Mouse (Mus musculus) heart, adult 18-20 months (tissue): ENCODE results near the gene Mapk1ip1l. TPM values are rescaled to one million over a fixed set of nuclear protein-coding genes. Genes with fewer than 3 reads are reported as not detected.
A peak's percentile ranks its signal among the peaks of the same experiment; 100 is the strongest.

Source experiments
- DNase-seq, 2 experiments: peaks; one replicate each; pipeline ENCODE4 v3.0.0; 2021 to 2022; ENCODE audit warnings: mixed read lengths in 1 of 2
- long read RNA-seq, 2 experiments: library from polyadenylated mRNA; stranded (forward); transcript quantifications; one replicate each; pipeline ENCODE4 v2.0.0; 2021
- total RNA-seq, 2 experiments: library from RNA; stranded (reverse); gene quantifications; 2 replicates each; pipeline ENCODE4 v1.2.3; 2021

The Mapk1ip1l gene
- total RNA-seq: 10 to 100 TPM; 26.6 to 34.1 TPM
- long read RNA-seq, experiment 1, partial matches to known transcripts: 1 of 2 reads
- long read RNA-seq, experiment 1, other reads (novel, unspliced or antisense): 1 of 2 reads
- long read RNA-seq, experiment 2, full-length matches to known transcripts: 1 of 2 reads
- long read RNA-seq, experiment 2, partial matches to known transcripts: 0 of 2 reads
- long read RNA-seq, experiment 2, other reads (novel, unspliced or antisense): 1 of 2 reads

GRCm38 (mm10) chr14:47297785-47298407 lies at the start of gene Mapk1ip1l:
Gene Mapk1ip1l (plus strand): TSS chr14:47298266.
- DNase-seq: peak; percentile 92 to 95

DNA sequence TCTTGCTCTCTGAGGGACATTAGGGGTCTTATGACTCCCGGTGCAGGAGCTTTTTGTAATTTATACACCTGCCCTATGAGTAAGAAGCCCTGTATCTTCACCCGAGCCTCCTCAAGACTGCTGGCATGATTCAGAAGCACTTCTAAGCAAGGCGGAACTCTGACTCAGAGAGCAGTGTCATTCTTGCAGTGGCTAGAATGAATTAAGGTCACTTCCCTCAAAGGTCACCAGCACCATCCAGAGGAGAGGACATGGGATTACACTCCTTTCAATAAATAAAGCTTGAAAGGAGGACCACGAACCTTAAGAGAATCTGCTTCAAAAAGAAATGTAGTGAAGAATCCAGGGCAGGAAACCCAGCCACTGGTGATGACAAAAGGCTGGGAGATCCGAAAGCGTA lies 48.2 kb upstream of the Mapk1ip1l start:
- DNase-seq: peak; percentile 5 to 38

DNA sequence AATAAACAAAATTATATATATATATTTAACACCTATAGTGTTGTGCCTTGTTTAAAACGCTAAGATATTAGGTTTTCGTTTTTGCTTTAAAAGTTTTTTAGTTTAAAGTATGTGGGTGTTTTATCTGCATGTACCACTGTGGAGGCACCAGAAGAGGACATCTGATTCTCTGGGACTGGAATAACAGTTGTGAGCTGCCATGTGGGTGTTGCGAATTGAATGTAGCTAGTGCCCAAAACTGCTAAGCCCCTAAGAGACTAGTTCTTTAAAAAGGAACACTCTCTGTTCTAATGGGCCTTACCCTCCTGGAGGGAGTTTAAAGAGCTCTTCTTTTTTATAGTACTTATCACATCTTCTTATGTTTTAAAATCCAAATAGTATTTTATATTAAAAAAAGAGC lies 33.2 kb upstream of the Mapk1ip1l start:
- no peak for DNase-seq

DNA sequence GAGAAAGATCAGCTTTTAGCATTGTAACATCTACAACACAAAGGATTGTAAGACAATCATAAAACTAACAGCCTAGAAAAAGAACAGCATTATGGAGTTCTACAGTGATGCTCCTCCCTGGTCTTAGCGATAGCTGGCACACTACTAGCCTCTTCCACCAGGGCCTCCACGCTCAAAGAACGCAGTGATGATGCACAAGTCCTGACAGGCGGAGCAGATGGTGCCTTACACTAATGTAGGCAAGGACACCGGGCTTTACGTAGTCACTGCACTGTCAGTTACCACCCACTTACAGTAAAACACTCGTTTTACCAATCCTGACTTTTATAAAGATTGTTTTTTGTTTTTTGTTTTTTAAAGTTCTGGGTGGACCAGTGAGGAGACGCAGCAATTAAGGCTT lies 32.2 kb upstream of the Mapk1ip1l start:
- DNase-seq: no peak

- no peak for DNase-seq
Observed at GRCm38 (mm10) chr14:47269056-47269455, 29.0 kb upstream of the Mapk1ip1l start.

DNA sequence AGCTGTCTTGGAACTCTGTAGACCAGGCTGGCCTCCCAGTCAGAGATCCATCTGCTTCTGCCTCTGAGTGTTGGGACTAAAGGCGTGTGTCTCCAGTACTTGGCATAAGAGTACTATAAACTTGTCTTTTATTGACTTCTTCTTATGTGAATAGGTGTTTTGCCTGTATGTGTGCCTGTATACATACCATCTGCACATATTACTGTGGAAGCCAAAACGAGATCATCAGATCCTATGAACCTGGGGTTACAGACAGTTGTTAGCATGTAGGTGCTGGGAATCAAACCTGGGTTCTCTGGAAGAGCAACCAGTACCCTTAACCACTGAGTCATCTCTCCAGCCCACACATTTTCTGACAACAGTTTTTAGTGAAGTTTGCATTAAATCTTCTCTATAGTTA lies 28.4 kb upstream of the Mapk1ip1l start:
- no peak for DNase-seq

DNA sequence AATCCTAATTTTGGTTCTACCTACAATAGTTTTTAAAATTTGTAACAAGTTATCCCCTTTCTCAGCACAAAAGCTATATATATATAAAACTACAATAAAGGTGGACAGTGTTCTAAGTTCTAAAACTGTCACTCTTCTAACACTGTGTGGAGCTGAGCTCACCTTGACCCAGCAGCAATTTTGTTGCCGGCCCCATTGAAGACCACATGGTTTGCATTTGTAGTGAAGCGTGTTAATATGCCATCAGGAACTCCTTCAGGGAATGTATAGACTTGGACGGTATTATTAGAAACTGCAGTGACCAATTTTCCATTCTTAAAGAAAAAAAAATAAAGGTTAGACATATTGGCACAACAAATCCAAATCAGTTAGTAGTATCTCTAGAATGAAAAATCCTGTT lies 24.3 kb upstream of the Mapk1ip1l start:
- DNase-seq: no peak

GRCm38 (mm10) chr14:47275417-47275816 lies 22.6 kb upstream of the Mapk1ip1l start:
- DNase-seq: no peak

- no peak for DNase-seq
Observed at GRCm38 (mm10) chr14:47276036-47276603, 21.9 kb upstream of the Mapk1ip1l start.

GRCm38 (mm10) chr14:47276637-47277393 lies 21.3 kb upstream of the Mapk1ip1l start, which contains the start of the genes Wdhd1 and Socs4:
Gene Wdhd1 (minus strand): TSS chr14:47276857.
Gene Socs4 (plus strand): TSS chr14:47276931.
- DNase-seq: peak; percentile 94 to 97

DNA sequence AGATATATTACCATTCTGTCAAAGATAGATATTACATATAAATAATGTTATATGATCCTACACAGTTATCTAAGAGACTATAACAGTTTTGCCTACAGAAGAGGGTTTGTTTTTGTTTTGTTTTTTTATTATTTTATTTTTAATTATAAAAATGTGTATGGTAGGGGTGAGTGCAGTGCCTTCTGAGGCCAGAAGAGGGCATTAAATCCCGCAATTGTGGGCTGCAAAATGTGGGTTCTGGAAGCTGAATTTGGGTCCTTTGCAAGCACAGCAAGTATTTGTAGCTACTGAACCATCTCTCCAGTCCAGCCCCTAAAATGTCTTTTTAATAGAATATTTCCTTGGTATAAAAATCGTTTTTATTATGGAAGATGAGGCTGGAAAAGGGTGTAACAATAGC lies 19.0 kb upstream of the Mapk1ip1l start:
- no peak for DNase-seq

DNA sequence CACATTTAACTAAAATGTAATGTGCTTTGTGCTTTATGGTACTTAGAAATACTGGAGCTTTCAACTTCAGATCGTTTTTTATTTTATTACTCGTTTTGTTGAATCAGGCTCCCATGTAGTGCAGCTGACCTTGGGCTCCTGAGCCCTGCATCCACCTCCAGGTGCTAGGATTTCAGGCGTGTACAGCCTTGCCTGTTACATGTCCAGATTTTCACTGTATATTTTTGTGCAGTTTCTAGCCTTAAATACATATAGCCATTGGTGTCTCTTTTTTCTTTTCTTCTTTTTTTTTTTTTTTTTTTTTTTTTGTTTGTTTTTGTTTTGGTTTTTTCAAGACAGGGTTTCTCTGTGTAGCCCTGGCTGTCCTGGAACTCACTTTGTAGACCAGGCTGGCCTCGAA lies 16.5 kb upstream of the Mapk1ip1l start:
- DNase-seq: no peak

GRCm38 (mm10) chr14:47283568-47283967 lies 14.5 kb upstream of the Mapk1ip1l start:
- no peak for DNase-seq

DNA sequence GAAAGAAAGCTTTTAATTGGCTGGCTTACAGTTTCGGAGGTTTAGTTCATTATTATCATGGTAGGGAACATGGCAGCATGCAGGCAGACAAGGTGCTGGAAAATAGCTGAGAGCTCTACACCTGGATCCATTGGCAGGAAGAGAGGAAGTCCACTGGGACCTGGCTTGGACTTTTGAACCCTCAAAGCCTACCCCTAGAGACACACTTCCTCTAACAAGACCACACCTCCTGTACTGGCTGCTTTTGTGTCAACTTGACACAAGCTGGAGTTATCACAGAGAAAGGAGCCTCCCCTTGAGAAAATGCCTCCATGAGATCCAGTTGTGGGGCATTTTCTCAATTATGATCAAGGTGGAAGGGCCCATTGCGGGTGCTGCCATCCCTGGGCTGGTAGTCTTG lies 12.8 kb upstream of the Mapk1ip1l start:
- no peak for DNase-seq

- DNase-seq: no peak
Observed at GRCm38 (mm10) chr14:47286215-47286614, 11.9 kb upstream of the Mapk1ip1l start.

DNA sequence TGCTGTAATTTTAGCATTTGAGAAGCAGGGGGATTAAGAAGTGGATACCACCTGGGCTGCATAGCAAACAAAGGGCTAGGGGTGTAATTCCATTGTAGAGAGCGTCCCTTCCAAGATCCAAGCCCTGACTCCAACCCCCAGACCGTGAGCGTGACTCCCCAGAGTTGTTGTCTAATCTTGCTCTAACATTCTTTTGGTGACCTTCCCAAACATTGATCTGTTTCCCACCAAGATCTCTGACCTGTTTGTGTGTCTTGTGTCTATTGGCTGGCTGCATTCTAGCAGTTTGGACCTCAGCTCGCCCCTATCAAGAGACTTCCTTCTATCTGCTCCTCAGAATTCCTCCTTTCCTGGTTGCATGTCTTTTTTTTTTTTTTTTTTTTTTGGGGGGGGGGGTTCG lies 11.0 kb upstream of the Mapk1ip1l start:
- no peak for DNase-seq

GRCm38 (mm10) chr14:47291772-47292171 lies 6.3 kb upstream of the Mapk1ip1l start:
- no peak for DNase-seq

DNA sequence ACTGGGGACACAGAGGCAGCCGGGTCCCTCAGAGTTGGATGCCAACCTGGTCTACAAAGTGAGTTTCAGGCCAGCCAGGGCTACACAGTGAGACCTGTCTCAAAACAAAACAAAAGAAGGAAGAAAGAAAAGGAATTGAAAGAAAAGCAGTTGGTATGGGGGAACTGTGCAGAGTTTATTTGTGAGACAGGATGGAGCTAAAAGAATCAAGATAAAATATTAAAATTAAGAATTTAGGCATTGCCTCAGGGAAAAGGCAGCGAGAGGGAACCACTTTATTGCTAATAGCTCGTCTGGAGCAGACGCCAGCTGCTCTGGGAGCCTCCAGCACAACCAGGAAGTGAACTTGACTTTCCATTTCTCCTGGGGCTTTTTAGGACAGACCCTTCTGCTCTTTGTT lies 3.9 kb upstream of the Mapk1ip1l start:
- DNase-seq: peak in 1 of 2 experiments; percentile 18

- no peak for DNase-seq
Observed at GRCm38 (mm10) chr14:47296232-47296631, 1.8 kb upstream of the Mapk1ip1l start.

DNA sequence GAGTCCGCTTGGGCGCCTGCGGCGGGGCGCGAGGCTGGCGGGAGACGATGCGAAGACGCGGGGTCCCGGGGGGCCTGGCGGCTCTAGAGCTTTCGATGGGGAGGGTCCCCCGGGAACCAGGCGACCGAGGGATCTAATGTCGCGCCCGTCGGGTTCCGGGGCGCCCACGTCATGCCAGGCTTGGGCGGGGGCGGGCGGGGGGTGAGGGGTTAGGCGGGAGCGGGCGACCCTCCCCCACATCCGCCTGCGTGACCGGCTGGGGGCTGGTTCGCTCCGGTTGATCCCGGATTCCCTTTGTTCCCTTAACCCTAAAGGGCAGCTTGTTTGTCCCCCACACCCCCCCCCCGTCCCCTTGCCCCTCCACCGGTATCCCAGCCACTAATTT lies 334 bp downstream of the Mapk1ip1l start:
- no peak for DNase-seq

DNA sequence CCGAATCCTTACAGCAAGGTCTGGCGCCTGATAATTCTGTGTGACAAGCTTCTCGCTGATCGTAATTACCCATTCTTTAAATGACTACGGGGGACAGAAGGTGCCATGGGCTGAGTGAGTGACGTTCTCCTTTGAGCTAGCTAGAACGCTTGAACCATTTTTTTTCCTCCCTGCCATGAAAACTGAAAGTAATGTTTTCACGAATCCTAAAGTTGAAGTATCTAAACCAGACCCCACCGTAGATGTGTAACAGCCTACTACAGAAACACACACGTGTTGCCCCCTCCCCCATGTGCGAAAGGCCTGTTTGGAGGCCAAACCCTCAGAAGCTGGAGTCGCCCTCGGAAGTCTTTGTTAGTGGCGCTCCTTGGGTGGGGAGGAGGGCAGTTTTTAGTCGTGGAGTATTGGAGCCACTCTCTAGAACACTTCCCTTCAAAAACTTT lies 774 bp downstream of the Mapk1ip1l start:
- DNase-seq: peak; percentile 19 to 46

GRCm38 (mm10) chr14:47302885-47303680 lies 5.0 kb downstream of the Mapk1ip1l start:
- DNase-seq: no peak
